Mouse (Mus musculus) gastrocnemius, adult 2 months (tissue): ENCODE data around the gene Amotl2. TPM values are rescaled to one million over a fixed set of nuclear protein-coding genes. Genes with fewer than 3 reads are reported as not detected.

Experiments used
- DNase-seq: peaks from one replicate; pipeline ENCODE4 v3.0.0; 2022
- H3K27ac ChIP-seq: fragments of 200-600 bp; 2 replicates; pipeline ENCODE4 v1.8.1; 2022; ENCODE audit warnings: mild to moderate bottlenecking
- H3K4me3 ChIP-seq: fragments of 200-600 bp; 2 replicates; pipeline ENCODE4 v1.8.1; 2022; ENCODE audit warnings: mild to moderate bottlenecking, moderate library complexity
- CTCF ChIP-seq: fragments of 200-600 bp; IDR thresholded peaks from 2 replicates; pipeline ENCODE4 v1.8.1; 2022; ENCODE audit warnings: antibody characterized with exemption, mild to moderate bottlenecking, moderate library complexity
- intact Hi-C: fragments of 180-260 bp; cut with DNase I; formaldehyde crosslinking; loops from one replicate; pipeline ENCODE4 v1.15.1; 2025
- long read RNA-seq, 2 experiments: library from polyadenylated mRNA; stranded (forward); transcript quantifications; one replicate each; pipeline ENCODE4 v2.0.0; 2021
- total RNA-seq, 2 experiments: library from RNA; stranded (reverse); gene quantifications; 2 replicates each; pipeline ENCODE4 v1.2.3; 2021

Gene Amotl2
- total RNA-seq: 10 to 100 TPM; 13.7 to 28.5 TPM
- long read RNA-seq, experiment 1, full-length matches to known transcripts: 23 of 36 reads
- long read RNA-seq, experiment 1, partial matches to known transcripts: 12 of 36 reads
- long read RNA-seq, experiment 1, other reads (novel, unspliced or antisense): 1 of 36 reads
- long read RNA-seq, experiment 2, full-length matches to known transcripts: 12 of 21 reads
- long read RNA-seq, experiment 2, partial matches to known transcripts: 6 of 21 reads
- long read RNA-seq, experiment 2, other reads (novel, unspliced or antisense): 3 of 21 reads

DNA sequence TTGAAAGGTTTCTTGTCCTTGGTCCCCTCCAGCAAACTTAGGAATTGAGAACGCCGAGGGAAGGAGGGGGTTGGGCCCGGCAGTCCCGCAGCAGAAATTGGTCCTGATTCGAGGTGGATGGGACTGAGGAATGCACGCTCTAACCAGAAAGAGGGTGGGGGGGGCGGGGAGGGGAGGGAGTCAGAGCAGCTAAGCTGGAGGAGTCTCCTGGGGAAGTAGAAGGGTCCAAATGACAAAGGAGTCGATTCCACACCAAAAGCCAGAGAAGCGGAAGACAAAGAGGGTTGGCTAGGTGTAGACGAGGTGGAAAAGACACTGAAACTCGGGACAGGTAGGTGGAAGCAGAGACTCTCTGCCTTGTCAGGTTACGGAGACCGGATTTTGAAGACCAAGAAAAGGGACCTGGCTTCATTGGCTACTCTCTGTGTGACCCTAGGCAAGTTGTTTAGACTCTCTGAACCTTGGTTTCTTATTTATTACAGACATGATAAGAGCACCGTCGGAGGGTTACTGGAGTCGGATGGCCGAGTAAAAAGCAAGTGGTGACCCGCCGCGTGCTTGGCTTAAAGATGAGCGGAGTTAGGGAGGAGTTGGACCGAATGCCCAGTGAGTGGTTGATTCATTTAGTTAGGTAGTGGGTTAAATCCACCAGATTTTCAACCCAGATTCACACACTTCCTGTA is at the start of gene Amotl2:
Gene Amotl2 (plus strand): TSS at position 192 of the 683 bp plus-strand sequence.
- peak within 1 kb of the TSS; percentile 99 for H3K4me3 ChIP-seq
- no peak for DNase-seq
- peak within 1 kb of the TSS; percentile 99 for H3K27ac ChIP-seq
- TF ChIP-seq CTCF: no peak
- intact Hi-C loops: loop anchor here (1.0 kb wide), 1 partner anchor 63 kb away; no protein-coding TSS in a partner anchor

DNA sequence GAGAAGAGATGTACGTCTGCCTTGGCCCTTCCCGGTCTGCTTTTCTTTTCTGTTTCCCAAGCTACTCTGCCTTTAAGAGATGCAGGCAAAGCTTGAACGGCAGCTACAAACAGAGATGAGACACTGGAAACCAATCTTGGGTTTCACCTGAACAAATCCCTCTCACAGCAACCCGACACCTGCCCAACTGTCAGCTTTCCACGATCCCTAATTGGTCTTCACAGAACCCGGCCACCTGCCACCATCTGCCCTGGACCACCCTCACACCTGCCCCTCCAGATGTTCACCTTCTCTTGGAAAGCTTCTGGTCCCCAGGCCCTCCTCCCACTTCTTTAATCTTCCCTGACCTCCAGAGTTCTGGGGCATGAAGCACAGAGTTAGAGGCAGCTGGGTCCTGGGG is 48.4 kb upstream of the Amotl2 start:
- Histone ChIP-seq H3K27ac (no peak overlapping the region), H3K4me3 (no peak overlapping the region)
- intact Hi-C loops: no loop called here
- no peak for TF ChIP-seq CTCF
- DNase-seq: no peak

DNA sequence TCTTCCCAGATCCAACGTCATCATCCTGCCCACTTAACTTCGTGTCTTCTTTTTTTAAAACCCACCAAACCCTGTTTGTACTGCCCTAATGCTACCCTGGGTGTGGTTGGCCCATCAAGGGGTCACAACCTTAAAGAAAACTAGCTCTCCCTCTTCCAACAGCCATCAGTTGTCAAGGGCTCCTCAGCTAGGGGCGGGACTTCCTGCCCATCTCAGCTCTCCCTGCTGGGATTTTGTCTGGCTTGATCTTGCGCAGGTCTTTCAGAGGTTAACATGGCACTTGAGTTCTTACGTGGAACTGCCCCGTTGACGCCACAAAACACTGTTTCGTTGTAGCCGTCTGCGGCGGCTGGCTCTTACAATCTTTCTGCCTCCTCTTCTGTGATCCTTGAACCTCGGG is 47.6 kb upstream of the Amotl2 start:
- no peak for TF ChIP-seq CTCF
- Histone ChIP-seq H3K4me3 (no peak overlapping the region), H3K27ac (no peak overlapping the region)
- no peak for DNase-seq
- intact Hi-C loops: no loop called here

DNA sequence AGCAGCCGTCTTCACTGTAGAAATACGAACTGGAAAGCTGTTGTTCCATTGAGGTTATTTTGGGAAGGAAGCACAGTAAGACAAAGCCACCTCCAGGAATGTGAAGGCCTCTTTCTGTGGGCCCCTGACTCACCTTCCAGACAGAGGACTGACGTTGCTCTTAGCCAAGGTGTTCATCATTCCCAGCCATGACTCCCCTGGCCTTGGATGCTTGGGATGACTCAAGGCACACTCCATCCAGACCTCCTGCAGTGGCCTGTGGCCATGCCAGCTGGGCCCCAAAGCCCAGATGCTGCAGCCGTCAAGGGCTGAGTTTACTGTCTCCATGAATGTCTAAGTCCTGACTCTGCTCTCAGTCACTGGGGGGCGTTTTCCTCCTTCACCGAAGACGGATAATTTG is 43.1 kb upstream of the Amotl2 start:
- TF ChIP-seq CTCF: no peak
- Histone ChIP-seq H3K4me3 (no peak overlapping the region), H3K27ac (no peak overlapping the region)
- no peak for DNase-seq
- intact Hi-C loops: no loop called here

DNA sequence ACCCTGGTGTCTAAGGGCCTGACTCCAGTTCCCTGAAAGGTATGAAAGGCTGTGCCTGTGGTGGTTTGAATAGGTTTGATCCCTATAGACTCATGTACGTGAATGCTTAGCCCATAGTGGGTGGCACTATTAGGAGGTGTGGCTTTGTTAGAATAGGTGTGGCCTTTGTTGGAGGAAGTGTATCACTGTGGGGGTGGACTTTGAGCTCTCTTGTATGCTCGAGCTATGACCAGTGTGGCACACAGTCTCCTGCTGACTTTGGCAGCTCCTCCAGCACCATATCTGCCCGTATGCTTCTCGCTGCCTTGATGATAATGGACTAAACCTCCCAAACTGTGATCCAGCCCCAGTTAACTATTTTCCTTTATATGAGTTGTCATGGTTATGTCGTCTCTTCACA is 40.5 kb upstream of the Amotl2 start:
- intact Hi-C loops: no loop called here
- Histone ChIP-seq H3K4me3 (no peak overlapping the region), H3K27ac (no peak overlapping the region)
- no peak for DNase-seq
- no peak for TF ChIP-seq CTCF

DNA sequence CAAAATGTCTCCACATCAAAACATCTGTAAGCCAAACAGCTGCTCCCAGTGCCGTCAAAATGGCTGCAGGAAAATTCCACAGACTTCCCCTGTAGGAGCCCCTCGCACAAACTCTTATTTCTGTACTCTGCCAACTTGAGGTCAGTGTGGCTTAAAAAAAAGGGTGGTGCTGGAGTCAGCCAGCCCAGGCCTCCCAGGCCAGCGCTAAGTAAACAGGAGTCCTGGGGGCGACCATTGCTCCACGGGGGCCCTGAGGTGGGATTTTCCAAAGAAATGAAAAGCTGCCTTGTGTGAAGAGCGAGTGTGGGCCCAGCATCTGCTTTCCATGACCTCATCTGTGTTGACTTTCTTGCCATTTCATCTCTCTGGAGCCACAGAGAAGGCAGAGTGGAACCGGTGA is 35.0 kb upstream of the Amotl2 start:
- H3K27ac ChIP-seq: no peak overlapping the region
- no peak for DNase-seq
- TF ChIP-seq CTCF: no peak

DNA sequence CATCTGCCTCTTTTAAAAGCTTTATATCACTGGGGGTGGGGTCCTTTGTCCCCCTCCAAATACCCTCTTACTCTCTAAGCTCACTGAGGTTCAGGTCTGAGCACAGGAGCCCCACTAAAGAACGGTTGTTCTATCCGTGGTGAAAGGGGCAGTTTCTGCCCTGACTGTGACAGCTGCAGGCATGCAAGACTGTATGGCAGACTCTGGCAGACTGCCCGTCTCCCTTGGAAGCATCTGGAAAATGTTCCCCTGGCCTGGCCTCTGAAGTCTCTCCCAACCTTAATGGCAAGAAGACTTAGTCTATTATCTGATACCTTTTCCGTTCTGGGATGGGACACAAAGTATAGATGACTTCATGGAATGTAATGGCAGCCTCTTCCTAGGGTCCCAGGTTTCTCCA is 28.5 kb upstream of the Amotl2 start:
- intact Hi-C loops: no loop called here
- H3K27ac ChIP-seq: no peak overlapping the region
- peak; percentile 52 for DNase-seq

More for the DNA sequence above, 35.0 kb upstream of the Amotl2 start:
- H3K4me3 ChIP-seq: no peak overlapping the region
- intact Hi-C loops: no loop called here

DNA sequence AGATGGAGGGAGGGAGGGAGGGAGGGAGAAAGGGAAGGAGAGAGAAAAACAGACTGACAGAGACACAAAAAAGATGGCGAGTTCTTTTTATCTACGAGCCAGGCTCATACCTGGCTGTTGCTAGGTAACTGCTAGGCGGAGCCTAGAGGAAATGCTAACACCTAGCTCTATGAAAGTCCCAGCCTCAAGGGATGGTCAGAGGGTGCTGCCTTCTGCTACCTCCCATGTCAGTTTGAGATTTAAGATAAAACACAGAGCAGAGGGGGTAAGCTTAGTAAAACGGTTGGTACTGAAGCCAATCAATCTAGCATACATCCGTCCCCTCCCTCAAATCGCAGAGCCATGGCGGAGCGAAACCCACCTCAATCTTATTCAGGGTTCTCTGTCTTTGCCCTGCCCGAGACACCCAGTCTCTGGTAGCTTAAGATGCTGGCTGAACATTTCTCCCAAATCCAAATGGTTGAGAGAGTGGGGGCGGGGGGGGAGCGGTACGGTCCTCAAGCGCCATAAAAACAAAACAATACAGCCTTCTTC is 27.0 kb upstream of the Amotl2 start:
- Histone ChIP-seq H3K4me3 (peak overlapping the region; percentile 76), H3K27ac (peak overlapping the region; percentile 58)
- TF ChIP-seq CTCF: no peak
- no peak for DNase-seq
- intact Hi-C loops: no loop called here

More for the DNA sequence above, 28.5 kb upstream of the Amotl2 start:
- H3K4me3 ChIP-seq: no peak overlapping the region
- TF ChIP-seq CTCF: no peak

DNA sequence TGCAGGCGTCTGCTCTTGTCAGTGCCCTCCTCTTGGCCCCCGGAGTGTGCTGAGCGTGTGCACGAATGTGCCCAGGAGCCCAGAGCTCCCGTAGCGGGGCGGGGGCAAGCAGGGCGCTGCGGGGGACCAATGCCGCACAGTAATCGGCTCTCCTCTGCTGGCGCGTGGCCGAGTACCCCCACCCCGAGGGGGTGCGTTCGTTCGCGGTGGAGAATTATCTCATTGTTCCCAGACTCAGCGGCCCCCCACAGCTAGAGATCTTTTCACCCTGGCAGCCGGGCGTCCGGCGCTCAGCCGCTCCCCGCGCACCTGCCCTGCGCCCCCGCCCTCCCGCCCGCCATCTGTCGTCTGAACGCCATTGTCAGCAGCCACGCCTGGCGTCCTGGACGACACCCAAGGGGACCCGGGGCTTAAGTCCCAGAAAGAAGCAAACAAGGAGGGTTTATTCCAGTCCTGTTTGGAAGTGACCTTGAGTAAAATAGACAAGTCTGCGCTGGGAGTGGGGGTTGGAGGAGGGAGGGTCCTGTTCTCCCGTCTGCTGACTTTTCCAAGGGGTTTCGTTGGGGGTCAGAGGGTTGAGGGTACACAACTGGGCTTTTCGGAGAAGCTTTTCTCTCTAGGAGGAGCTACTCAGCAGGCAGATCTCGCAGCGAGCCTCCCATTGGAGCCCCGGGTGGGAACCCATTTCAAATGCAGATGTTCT is 26.4 kb upstream of the Amotl2 start:
- intact Hi-C loops: no loop called here
- Histone ChIP-seq H3K4me3 (peak overlapping the region; percentile 76), H3K27ac (peak overlapping the region; percentile 58)
- peak; percentile 44 for DNase-seq
- no peak for TF ChIP-seq CTCF

DNA sequence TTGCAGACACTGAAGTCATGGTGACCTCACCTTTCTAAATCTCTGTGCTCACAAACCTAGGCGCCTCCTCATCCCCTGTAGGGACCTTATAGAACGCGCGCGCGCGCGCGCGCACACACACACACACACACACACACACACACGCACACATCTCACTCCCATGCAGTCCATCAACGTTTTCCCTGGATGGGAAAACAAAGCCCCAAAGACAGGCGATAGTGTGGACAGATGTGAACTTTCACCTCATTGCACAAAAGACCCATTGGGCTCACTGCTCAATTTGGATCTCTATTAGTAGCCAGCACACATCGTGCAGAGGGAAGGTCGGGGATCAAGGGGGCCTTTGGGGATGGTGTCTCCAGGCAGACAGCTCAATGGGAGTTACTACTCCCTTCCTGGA is 25.6 kb upstream of the Amotl2 start:
- no peak for DNase-seq
- H3K27ac ChIP-seq: peak overlapping the region; percentile 58; the same call in 1 of the 2 replicates
- no peak for TF ChIP-seq CTCF
- H3K4me3 ChIP-seq: peak overlapping the region; percentile 76
- intact Hi-C loops: no loop called here

DNA sequence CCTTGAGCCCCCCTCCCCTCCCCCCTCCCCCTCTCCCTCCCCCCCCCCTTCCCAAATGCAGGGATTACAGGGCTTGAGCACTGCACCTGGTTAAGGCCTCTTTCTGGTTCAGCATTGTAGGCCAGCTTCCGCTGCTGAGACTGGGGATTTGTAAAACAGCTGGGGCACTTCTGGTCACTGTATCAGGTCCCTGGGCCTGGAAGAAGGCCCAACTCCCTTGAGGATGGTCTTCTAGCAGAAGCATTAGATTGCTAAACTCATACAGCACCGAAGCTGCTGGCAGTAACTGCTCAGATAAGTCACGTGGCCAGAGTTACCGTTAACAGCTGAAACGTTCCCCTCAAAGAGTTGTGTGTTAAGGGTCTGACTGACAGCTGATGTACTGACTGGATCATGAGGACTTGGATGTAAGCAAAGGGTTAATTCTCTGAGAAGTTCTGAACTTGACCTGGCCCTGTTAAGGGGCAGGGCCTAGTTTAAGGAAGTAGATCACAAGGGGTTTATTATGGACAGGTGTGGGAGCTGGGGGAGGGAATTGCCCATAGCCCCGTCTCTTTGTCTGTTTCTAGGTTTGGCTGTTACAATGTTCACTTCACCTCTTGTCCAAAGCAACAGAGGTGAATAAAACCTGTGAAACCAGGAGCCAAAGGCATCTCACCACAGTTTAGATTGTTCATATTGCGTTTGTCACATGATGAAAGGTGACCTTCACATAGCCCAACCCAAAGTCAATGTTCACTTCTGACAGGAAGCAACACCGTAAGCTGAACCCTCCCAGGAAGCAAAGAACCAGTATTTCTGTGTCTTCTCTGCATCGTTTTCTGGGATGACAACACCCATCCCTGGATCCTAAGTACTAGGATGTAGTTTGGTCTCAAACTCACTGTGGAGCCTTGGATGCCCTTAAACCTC is 23.7 kb upstream of the Amotl2 start:
- DNase-seq: peak; percentile 56
- H3K27ac ChIP-seq: no peak overlapping the region
- intact Hi-C loops: no loop called here
- no peak overlapping the region for H3K4me3 ChIP-seq
- no peak for TF ChIP-seq CTCF

DNA sequence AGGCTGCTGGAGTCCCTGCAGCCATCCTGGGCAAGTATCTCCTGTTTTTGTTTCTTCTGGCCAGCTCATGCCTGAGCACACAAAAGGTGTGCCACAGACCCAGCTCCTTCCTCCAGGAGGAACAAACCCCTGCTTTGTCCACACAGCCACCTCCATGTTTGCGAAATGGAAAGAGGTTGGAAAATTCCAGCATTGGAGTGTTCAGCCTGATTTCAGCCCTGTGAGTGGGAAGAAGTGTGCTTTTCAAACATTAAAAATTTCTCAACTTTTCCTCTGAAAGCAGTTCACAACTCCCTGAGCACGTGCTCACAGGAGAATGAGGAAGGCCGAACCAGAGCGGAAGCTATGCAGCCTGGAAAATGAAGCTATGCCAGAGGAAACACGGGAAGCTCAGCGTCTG is 15.4 kb upstream of the Amotl2 start:
- no peak overlapping the region for H3K4me3 ChIP-seq
- no peak overlapping the region for H3K27ac ChIP-seq
- intact Hi-C loops: no loop called here
- no peak for TF ChIP-seq CTCF
- no peak for DNase-seq
